Mouse (Mus musculus) G1E-ER4 (cell line): ENCODE measurements around the gene 1810046K07Rik. TPM values are rescaled to one million over a fixed set of nuclear protein-coding genes. Genes with fewer than 3 reads are reported as not detected.
A peak's percentile ranks its signal among the peaks of the same experiment; 100 is the strongest.

Experiments
- GATA1 ChIP-seq: IDR thresholded peaks from one replicate; pipeline ENCODE4 v1.8.0; 2012; ENCODE audit warnings: low read length, inconsistent platforms
- polyA plus RNA-seq: library from polyadenylated mRNA; stranded (reverse); fragments of >175 nt; gene quantifications from 2 replicates; pipeline ENCODE4 v1.2.3, GENCODE M21; 2012

The 1810046K07Rik gene
- polyA plus RNA-seq, 1 experiment, result not detected

DNA sequence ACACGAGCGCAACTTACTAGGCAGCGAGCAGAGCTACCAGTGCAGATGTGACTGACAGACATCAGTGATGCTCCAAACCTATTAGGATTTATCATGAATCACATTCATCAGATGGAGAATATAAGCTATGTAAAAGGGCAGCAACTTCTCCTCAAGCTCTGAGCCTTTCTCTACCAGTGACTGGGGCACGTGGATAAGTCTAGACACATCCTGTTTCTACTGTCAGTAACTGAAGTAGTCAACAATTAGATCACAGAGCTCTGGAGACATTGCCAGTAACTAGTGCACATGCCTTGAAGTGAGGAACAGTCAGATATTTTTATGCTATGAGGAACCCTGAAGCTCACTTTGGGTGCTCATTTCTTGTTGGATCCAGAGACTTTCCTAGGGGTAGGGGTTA is 11.4 kb downstream of the 1810046K07Rik start:
- no peak for TF ChIP-seq GATA1

GRCm38 (mm10) chr9:51315402-51316063 is 13.2 kb downstream of the 1810046K07Rik start:
- TF ChIP-seq GATA1, result peak; percentile 73

GRCm38 (mm10) chr9:51312554-51313317 is 16.0 kb downstream of the 1810046K07Rik start:
- no peak for TF ChIP-seq GATA1

- no peak for TF ChIP-seq GATA1
Observed at GRCm38 (mm10) chr9:51310515-51310914, 18.2 kb downstream of the 1810046K07Rik start.

DNA sequence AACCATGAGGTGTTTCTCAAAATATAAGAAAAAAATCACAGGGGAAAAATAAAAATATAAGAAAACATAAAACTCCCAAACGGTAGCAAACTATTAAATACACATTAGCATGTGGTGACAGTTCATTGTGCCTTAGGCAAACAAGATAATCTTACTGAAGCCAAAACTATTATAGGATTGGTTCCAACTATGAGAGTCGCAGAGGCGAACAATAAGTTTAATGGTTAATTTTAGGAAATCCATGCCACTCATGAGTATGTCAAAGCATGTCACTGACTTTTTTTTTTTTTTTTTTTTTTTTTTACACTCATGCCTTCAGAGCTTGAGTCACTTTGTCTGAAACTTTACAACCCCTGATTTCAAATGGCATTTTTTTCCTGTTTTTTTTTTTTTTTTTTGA is 22.4 kb downstream of the 1810046K07Rik start:
- no peak for TF ChIP-seq GATA1

GRCm38 (mm10) chr9:51305146-51305545 is 23.6 kb downstream of the 1810046K07Rik start:
- TF ChIP-seq GATA1, result no peak

- no peak for TF ChIP-seq GATA1
Observed at GRCm38 (mm10) chr9:51303980-51304379, 24.7 kb downstream of the 1810046K07Rik start.

DNA sequence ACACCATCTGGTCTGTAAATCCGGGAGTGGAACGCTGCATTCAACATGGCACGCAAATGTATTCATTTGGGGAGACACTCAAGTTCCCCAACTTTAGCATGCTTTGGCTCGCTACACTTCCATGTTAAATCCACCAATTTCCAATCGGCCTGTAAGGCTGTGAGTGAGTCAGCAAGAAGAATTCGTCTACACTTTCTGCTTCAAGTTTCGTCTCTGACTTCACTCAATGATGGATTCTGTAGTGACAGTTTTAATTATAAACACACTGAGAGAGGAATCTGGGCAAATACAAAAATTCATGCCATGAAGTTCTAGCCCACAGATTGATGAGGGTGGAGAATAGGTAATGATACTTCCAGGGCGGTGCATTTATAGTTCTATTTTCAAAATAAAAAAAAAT is 35.2 kb downstream of the 1810046K07Rik start:
- TF ChIP-seq GATA1, result no peak

DNA sequence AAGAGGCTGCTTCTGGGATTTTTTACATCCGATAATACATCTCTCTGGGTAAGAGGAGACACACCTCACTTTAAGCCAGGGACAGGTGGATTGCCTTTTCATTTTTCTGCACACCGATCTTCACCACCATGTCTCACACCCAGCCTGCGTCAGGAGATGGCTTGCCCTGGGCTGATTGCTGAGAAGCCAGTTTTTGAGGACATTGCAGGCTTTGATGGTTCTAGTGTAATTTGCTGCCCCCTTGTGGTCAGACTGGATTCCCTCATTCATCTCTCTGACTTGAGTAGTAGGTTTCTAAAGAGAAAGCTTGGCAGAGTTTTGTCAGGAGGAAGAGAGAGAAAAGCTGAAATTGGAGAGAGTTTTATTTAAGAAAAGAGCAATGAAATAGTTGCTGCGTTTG is 36.0 kb downstream of the 1810046K07Rik start:
- TF ChIP-seq GATA1, result no peak

DNA sequence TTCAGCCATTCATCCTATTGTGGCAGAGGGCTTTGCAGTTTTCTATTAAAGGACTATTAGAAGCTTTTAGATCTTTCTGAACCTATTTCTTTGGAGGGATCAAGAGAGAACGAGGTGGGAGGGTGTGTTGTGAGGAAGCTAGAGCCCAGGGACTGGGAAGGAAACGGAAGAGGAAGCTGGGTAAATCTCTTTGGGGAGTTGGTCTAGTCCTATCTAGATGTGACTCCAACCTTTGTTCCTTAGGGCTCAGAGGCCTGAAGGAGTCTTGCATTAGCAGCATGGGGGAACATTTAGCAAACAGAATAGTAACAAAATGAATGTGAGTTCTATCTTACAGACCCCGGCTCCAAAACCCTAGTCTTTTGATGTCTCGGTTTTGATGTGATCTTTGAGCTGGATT is 37.7 kb downstream of the 1810046K07Rik start:
- no peak for TF ChIP-seq GATA1

GRCm38 (mm10) chr9:51286079-51286478 is 42.6 kb downstream of the 1810046K07Rik start:
- TF ChIP-seq GATA1, result no peak

DNA sequence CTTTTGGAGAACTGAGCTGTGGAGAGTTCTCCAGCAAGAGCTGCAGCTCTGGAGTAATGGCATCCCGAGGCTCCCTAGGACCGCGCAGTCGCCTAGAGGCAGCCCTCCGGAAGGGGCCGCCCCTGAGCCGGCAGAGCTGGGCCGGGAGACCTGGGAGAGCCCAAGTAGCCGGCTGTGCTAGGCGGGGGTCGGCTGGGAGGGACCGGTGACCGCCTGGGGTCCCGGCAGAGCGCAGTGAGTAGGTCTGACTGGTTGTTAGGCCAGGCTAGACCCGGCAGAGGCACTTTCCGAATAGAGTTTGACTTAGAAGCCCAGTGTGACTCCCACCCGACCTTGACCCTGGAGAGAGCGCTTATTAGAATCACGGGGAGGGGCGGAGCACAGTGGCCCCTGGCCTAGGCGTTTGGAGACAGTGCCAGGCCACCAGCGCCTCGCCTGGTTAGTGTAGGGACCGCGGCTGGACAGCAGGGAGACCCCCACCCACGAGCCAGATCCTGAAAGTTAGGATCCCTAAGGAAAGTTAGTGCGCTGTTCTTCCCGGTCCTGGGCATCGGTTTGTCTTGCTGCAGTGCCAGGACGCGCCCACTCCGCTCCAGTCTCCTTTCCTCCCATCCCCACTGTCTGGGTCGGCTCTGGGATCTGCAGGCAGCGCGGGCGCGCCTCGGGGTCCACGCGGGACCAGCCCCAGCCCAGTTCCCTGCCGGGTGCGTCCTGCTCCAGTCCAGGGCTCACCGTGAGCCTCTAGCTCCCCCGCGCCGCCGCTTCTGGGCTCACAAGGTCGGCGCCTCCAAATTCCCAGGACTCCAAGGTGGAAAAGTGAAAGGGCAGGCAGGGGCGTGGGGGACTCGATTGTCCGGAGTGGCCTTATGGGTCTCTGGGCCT is 50.0 kb downstream of the 1810046K07Rik start, which contains the start of gene Colca2:
Gene Colca2 (minus strand): TSS at position 70 of the 882 bp plus-strand sequence.
- TF ChIP-seq GATA1, result no peak

DNA sequence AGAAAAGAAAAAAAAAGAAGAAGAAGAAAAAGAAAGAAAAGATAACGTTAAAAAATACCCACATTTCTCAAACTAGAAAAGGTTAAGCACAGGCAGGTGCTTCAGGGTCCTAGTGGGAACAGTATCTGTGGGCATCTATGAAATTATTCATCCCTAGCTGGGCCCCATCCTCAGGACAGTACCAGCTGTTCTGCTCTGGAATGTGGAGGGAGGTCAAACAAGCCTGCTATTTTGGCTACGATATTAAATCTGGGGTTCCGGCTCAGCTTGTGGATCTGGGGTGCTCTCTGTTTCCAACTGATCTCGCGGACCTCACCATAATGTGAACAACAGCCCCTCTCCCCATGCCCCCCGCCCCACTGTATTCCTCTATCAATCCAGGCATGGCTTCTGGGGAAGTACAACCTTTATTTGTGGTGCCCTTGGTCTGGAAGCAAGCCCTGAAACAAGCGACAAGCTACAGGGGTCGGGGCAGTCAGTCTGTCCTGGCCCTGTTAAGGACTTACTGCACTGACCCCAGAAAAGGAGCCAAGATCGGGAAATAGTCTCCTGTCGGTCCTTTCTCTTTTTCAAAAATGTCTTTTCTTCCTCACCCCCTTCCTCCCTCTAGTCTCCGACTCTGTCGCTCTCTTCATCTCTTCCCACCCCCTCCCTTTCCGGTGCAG is 50.8 kb downstream of the 1810046K07Rik start:
- no peak for TF ChIP-seq GATA1

- no peak for TF ChIP-seq GATA1
Observed at GRCm38 (mm10) chr9:51274678-51275077, 54.0 kb downstream of the 1810046K07Rik start.

DNA sequence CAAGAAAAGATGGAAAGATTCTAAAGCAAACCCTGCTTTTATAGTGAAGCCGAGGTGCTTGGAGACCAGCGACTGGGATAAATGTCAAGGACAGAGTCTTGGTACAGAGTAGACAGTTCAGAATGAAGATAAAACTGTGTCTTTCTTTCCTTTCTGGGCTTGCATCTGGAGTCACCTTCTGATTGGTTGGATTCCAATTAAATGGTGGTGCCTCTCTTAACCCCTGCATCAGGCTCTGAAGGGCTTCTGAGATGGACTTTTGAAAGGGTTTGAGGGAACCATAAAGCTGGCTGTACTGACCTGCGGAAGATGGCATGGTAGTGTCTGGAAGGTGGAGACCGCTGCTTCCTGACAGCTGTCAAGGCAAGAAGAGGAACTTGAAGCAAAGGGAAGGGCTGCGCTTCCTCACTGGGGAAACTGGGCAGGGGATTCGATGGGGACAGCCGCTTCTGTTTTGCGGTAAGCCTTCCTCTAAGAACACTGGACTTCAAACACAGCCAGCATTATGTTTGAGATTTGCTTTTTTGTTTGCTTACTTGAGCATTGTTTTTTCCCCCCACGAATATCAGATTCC is 55.0 kb downstream of the 1810046K07Rik start:
- no peak for TF ChIP-seq GATA1
